Mouse (Mus musculus): ENCODE measurements around the gene Reps2.

DNA sequence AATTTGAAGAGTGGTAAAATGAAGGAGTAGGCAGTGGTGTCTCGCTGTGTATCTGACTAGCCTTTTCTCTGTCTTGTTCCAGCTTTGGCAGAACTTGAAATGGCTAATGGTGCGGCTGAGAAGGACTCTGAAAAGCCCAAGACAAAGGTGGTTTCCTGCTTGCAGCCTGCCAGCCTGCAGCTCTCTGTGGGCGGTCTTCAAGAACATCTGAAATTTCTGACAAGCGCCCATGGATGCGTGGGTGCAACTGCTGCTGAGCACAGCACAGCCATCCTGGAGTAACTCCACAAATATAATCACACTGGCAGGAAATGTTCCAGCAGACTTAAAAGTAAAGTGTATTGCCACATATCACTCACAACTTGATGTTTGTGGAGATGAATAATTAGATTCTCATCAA lies 181.3 kb downstream of the Reps2 start:
- TF ChIP-seq CTCF (IDR thresholded peaks at IDR 0.05; ENCODE audit: low read depth, low read length) (no peak), TAL1 (conservative IDR thresholded peaks at IDR 0.05; ENCODE audit: low read depth, low read length) (no peak), GATA1 (IDR thresholded peaks at IDR 0.05; ENCODE audit: borderline replicate concordance, low read length) (no peak), POLR2AphosphoS5 (IDR thresholded peaks at IDR 0.05; ENCODE audit: insufficient replicate concordance, low read depth, low read length) (no peak), GATA2 (IDR thresholded peaks at IDR 0.05; ENCODE audit: borderline replicate concordance, low read depth, low read length) (no peak)
